Mouse (Mus musculus) small intestine, adult 2 months (tissue): ENCODE data around the gene Pou2f1.
A peak's percentile ranks its signal among the peaks of the same experiment; 100 is the strongest.

ENCODE experiments used
- CTCF ChIP-seq: fragments of 200-500 bp; IDR thresholded peaks from 2 replicates; pipeline ENCODE4 v1.5.1; 2012; ENCODE audit warnings: low read depth, mild to moderate bottlenecking, control low read depth, inconsistent platforms, low read length, moderate library complexity, mixed read lengths; ENCODE audit not compliant: insufficient replicate concordance, insufficient read length; ENCODE audit errors: extremely low read depth
- POLR2A ChIP-seq: fragments of 200-500 bp; IDR thresholded peaks from 2 replicates; pipeline ENCODE4 v1.6.1; 2012; ENCODE audit warnings: low read depth, mild to moderate bottlenecking, control low read depth, inconsistent platforms, low read length, moderate library complexity

- TF ChIP-seq CTCF (peak; percentile 81), POLR2A (peak; percentile 87)
These were observed at the start of gene Pou2f1 for GRCm38 (mm10) chr1:166002520-166003155.
